Mouse (Mus musculus): Measurements from ENCODE around the gene Sept10.

Gene Sept10

GRCm38 (mm10) chr10:59225137-59225536 lies 3.5 kb upstream of the Sept10 start:
- CTCF ChIA-PET = interaction anchor here (0.5 kb wide), 1 partner anchor 61 kb away, joined by 3 read pairs; no protein-coding TSS in a partner anchor

- CTCF ChIA-PET = no interaction called here
These were observed 2.2 kb upstream of the Sept10 start for GRCm38 (mm10) chr10:59223890-59224289.

GRCm38 (mm10) chr10:59223301-59223700 lies 1.7 kb upstream of the Sept10 start:
- CTCF ChIA-PET = no interaction called here

- CTCF ChIA-PET = no interaction called here
These were observed 839 bp upstream of the Sept10 start for GRCm38 (mm10) chr10:59222271-59223101.

- CTCF ChIA-PET = interaction anchor here (0.7 kb wide), 2 partner anchors 10 to 22 kb away, joined by 3 to 4 read pairs; no protein-coding TSS in a partner anchor
These were observed 699 bp downstream of the Sept10 start for GRCm38 (mm10) chr10:59220824-59221472.

- CTCF ChIA-PET = no interaction called here
These were observed 21.6 kb downstream of the Sept10 start for GRCm38 (mm10) chr10:59200011-59200410.

GRCm38 (mm10) chr10:59196763-59197162 lies 24.9 kb downstream of the Sept10 start:
- CTCF ChIA-PET = no interaction called here

- CTCF ChIA-PET = no interaction called here
These were observed 26.8 kb downstream of the Sept10 start for GRCm38 (mm10) chr10:59194891-59195290.

GRCm38 (mm10) chr10:59182306-59182705 lies 39.3 kb downstream of the Sept10 start:
- CTCF ChIA-PET = no interaction called here

- CTCF ChIA-PET = no interaction called here
These were observed 42.0 kb downstream of the Sept10 start for GRCm38 (mm10) chr10:59179620-59180019.

- CTCF ChIA-PET = no interaction called here
These were observed 49.1 kb downstream of the Sept10 start for GRCm38 (mm10) chr10:59172539-59172938.

GRCm38 (mm10) chr10:59171042-59171441 lies 50.6 kb downstream of the Sept10 start:
- CTCF ChIA-PET = no interaction called here

GRCm38 (mm10) chr10:59166104-59166944 lies 55.3 kb downstream of the Sept10 start:
- CTCF ChIA-PET = no interaction called here

- CTCF ChIA-PET = no interaction called here
These were observed 59.3 kb downstream of the Sept10 start for GRCm38 (mm10) chr10:59162185-59162897.

- CTCF ChIA-PET = no interaction called here
These were observed 63.0 kb downstream of the Sept10 start for GRCm38 (mm10) chr10:59158627-59159026.

GRCm38 (mm10) chr10:59152544-59153081 lies 69.0 kb downstream of the Sept10 start:
- CTCF ChIA-PET = no interaction called here

GRCm38 (mm10) chr10:59150938-59151657 lies 70.5 kb downstream of the Sept10 start:
- CTCF ChIA-PET = no interaction called here

- CTCF ChIA-PET = no interaction called here
These were observed 71.7 kb downstream of the Sept10 start for GRCm38 (mm10) chr10:59149956-59150383.

- CTCF ChIA-PET = no interaction called here
These were observed 88.1 kb downstream of the Sept10 start for GRCm38 (mm10) chr10:59133478-59134009.

- CTCF ChIA-PET = no interaction called here
These were observed 89.6 kb downstream of the Sept10 start for GRCm38 (mm10) chr10:59131926-59132628.

Measured in spleen, embryonic (tissue).